Mouse (Mus musculus) lung, embryonic 16.5 days (tissue): ENCODE results near the gene Gm11273. TPM values are rescaled to one million over a fixed set of nuclear protein-coding genes. Genes with fewer than 3 reads are reported as not detected.

Experiments
- ATAC-seq: fragments of 200-750 bp; cut with Nextera tagmentation; 2 replicates; pipeline ENCODE4 v1.8.0; 2017; ENCODE audit warnings: low read depth, mild to moderate bottlenecking, moderate library complexity
- H3K27ac ChIP-seq: fragments of 300-500 bp; sonication (generic); 2 replicates; pipeline ENCODE4 v1.5.1; 2014; ENCODE audit warnings: mild to moderate bottlenecking, control low read depth, low read length
- H3K27me3 ChIP-seq: fragments of 300-500 bp; sonication (generic); 2 replicates; pipeline ENCODE4 v1.6.1; 2014; ENCODE audit warnings: low read depth, low read length, mixed read lengths; ENCODE audit not compliant: control insufficient read depth, insufficient read depth
- H3K36me3 ChIP-seq: fragments of 300-500 bp; sonication (generic); 2 replicates; pipeline ENCODE4 v1.6.1; 2014; ENCODE audit warnings: low read length; ENCODE audit not compliant: control insufficient read depth, insufficient read depth
- H3K4me1 ChIP-seq: fragments of 300-500 bp; sonication (generic); replicated peaks from 2 replicates; pipeline ENCODE4 v1.6.1; 2014; ENCODE audit warnings: low read length, mixed read lengths; ENCODE audit not compliant: control insufficient read depth, insufficient read depth
- H3K4me2 ChIP-seq: fragments of 300-500 bp; sonication (generic); 2 replicates; pipeline ENCODE4 v1.6.1; 2014; ENCODE audit warnings: low read depth, low read length, control low read depth
- H3K4me3 ChIP-seq: fragments of 300-500 bp; sonication (generic); 2 replicates; pipeline ENCODE4 v1.5.1; 2014; ENCODE audit warnings: mild to moderate bottlenecking, low read length, control low read depth
- H3K9ac ChIP-seq: fragments of 300-500 bp; sonication (generic); 2 replicates; pipeline ENCODE4 v1.6.1; 2014; ENCODE audit warnings: low read length, control low read depth
- H3K9me3 ChIP-seq: fragments of 300-500 bp; sonication (generic); 2 replicates; pipeline ENCODE4 v1.6.1; 2016; ENCODE audit warnings: low read length; ENCODE audit not compliant: control insufficient read depth
- WGBS: fragments of 180-500 bp; shearing (Covaris S2); extraction: QIAGEN DNeasy Blood & Tissue Kit; methylation state at CpG from one replicate; pipeline ENCODE4 v1.1.7; 2014; 5-methylcytosine and 5-hydroxymethylcytosine counted together
- polyA plus RNA-seq: library from polyadenylated mRNA; unstranded; fragments of >200 nt; fragmentation: Nextera tagmentation; extraction: Ambion mirVana; gene quantifications from 2 replicates; pipeline ENCODE4 v1.2.1, GENCODE M21; 2015

The Gm11273 gene
- polyA plus RNA-seq, 1 experiment from 2014 or later = 5.8 TPM

DNA sequence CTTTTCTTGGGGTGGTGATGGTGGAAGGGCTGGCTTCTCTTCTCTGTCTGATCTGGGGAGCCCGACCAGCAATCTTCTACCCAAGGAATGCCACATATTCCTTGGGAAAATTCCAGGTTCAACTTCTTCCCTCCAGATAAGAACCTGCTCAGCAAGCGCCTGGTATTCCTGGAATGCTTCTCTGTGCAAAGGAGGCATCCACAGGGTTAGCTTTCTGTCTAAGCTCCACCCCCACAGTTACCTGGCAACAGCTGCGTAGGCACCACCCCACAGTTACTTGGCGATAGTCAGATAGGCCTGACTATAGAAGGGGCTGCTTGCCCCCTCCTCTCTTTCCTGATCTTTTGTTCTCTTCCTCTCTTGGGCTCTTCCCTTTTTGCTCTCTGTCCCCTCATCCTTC lies 44.9 kb downstream of the Gm11273 start:
- H3K9ac ChIP-seq = no peak overlapping the region
- 6% methylated on average over 4 of the region's 4 CpGs for WGBS
- peak overlapping the region; percentile 70 for H3K27ac ChIP-seq
- peak; percentile 90 for ATAC-seq
- no peak overlapping the region for H3K4me2 ChIP-seq
- no peaks in the 10 kb centered on the region for H3K27me3 ChIP-seq
- H3K4me1 ChIP-seq = peaks cover 10% of the 10 kb centered on the region
- H3K36me3 ChIP-seq = no peaks in the 10 kb centered on the region
- no peaks in the 10 kb centered on the region for H3K9me3 ChIP-seq
- H3K4me3 ChIP-seq = no peak overlapping the region

DNA sequence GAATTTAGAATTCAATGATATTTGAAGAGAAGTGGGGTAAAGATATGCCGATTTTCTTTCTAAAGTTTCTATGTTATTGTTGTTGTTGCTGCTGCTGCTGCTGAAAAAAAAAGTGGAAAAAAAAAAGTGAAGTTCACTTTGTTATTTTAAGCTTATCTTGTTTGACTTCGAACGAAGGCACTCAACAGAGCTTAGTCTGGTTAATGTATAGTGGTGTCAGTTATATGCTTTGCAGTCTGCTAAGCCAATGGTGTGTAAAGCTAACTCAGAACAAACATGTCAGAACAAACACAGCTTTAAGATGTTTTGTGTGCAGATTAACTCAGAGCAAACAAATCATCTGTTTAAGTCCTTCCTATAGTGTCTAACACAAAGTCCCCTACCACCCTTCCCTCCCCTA lies 47.1 kb downstream of the Gm11273 start:
- no peaks in the 10 kb centered on the region for H3K27me3 ChIP-seq
- peak overlapping the region; percentile 27; the same call in 1 of the 2 replicates for H3K27ac ChIP-seq
- WGBS = 49% methylated on average over 3 of the region's 3 CpGs
- H3K4me2 ChIP-seq = peak overlapping the region; percentile 87; the same call in 1 of the 2 replicates
- H3K9me3 ChIP-seq = no peaks in the 10 kb centered on the region
- ATAC-seq = no peak
- peaks cover 10% of the 10 kb centered on the region for H3K4me1 ChIP-seq
- H3K36me3 ChIP-seq = peaks cover 3% of the 10 kb centered on the region
- H3K4me3 ChIP-seq = no peak overlapping the region
- no peak overlapping the region for H3K9ac ChIP-seq

DNA sequence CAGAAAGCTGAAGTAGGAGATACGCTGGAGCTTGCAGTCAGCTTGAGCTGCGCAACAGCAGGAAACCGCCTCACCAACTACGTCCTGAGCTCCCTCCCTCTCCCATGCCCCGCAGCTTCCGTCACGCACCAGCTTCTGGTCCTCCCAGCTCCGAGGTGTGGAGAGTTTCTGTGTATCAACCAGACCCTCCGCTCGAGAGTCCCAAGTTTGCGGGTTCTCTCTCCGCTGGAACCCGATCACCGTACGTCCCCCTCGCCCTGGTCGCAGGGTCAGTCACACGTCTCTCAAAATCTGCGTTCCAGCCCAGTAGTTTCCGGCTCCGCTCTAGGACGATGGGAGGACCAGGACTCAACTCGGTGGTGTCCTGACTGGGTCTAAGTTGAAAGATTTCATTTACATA lies 47.8 kb downstream of the Gm11273 start, which contains the start of gene Zscan26:
TSS of gene Zscan26 (minus strand) at position 282 of the 400 bp plus-strand sequence.
- Histone ChIP-seq H3K27me3 (no peaks in the 10 kb centered on the region), H3K4me2 (peak within 1 kb of the TSS; percentile 87)

DNA sequence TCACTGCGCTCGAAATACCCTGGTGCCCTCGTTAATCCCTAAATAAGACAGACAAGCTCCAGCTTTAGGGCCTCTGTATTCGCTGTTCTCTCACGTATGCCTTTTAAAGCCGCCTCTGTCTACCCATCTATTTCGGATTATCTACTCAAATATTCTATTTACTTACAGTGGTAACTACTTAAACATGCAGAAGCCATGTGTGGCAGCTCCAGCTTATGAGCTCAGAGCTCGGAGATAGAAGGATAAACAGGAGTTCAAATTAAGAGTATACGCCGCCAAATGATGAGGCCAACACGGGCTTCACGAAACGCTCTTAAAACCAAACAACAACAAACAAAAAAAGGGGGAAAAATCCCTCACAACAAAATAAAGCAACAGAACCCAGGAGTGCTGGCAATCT lies 48.2 kb downstream of the Gm11273 start:
- 2% methylated on average over 13 of the region's 13 CpGs for WGBS
- H3K4me1 ChIP-seq = peaks cover 17% of the 10 kb centered on the region
- H3K9me3 ChIP-seq = no peaks in the 10 kb centered on the region
- peak overlapping the region; percentile 82 for H3K27ac ChIP-seq
- ATAC-seq = no peak
- H3K27me3 ChIP-seq = no peaks in the 10 kb centered on the region
- H3K36me3 ChIP-seq = peaks cover 12% of the 10 kb centered on the region
- peak overlapping the region; percentile 74 for H3K4me3 ChIP-seq
- H3K9ac ChIP-seq = peak overlapping the region; percentile 85
- peak overlapping the region; percentile 87 for H3K4me2 ChIP-seq

More for the DNA sequence above, 47.8 kb downstream of the Gm11273 start, which contains the start of gene Zscan26:
- H3K9me3 ChIP-seq = no peaks in the 10 kb centered on the region
- peaks cover 9% of the 10 kb centered on the region for H3K36me3 ChIP-seq
- peak within 1 kb of the TSS; percentile 74 for H3K4me3 ChIP-seq
- H3K9ac ChIP-seq = peak within 1 kb of the TSS; percentile 85
- peak within 1 kb of the TSS; percentile 82 for H3K27ac ChIP-seq
- H3K4me1 ChIP-seq = peaks cover 16% of the 10 kb centered on the region
- peak; percentile 85 for ATAC-seq
- WGBS = under 1% methylated on average over 23 of the region's 23 CpGs

Other genes with a start within 250 kb of the Gm11273 start
- not detected in 2 replicates for gene Gpx5, start 208.7 kb downstream of the Gm11273 start, polyA plus RNA-seq
- not detected in 2 replicates for gene Gpx6, start 189.3 kb downstream of the Gm11273 start, polyA plus RNA-seq
- not detected in 2 replicates for gene Olfr1367, start 154.5 kb downstream of the Gm11273 start, polyA plus RNA-seq
- 11.5 and 11.7 TPM in 2 replicates for gene Zscan12, start 138.6 kb downstream of the Gm11273 start, polyA plus RNA-seq
- gene Zkscan3, start 98.7 kb downstream of the Gm11273 start, polyA plus RNA-seq = 84.4 and 85.3 TPM in 2 replicates
- gene Pgbd1, start 60.4 kb downstream of the Gm11273 start, polyA plus RNA-seq = 3.3 and 3.7 TPM in 2 replicates
- 35.1 and 39.0 TPM in 2 replicates for gene Zscan26, start 47.7 kb downstream of the Gm11273 start, polyA plus RNA-seq
- gene Nkapl, start 32.9 kb downstream of the Gm11273 start, polyA plus RNA-seq = 3.7 and 4.0 TPM in 2 replicates
- gene Zkscan4, start 22.5 kb downstream of the Gm11273 start, polyA plus RNA-seq = 2.8 and 3.9 TPM in 2 replicates
- gene Gm10065, start 22.0 kb downstream of the Gm11273 start, polyA plus RNA-seq = not detected in 2 replicates
- gene AK157302, start 6.2 kb downstream of the Gm11273 start, polyA plus RNA-seq = 0.80 and 1.4 TPM in 2 replicates
- 5.8 and 6.3 TPM in 2 replicates for gene Zkscan8, start 29.7 kb upstream of the Gm11273 start, polyA plus RNA-seq
- 0.11 and 0.24 TPM in 2 replicates for gene Olfr1366, start 41.4 kb upstream of the Gm11273 start, polyA plus RNA-seq
- gene Olfr1535, start 58.5 kb upstream of the Gm11273 start, polyA plus RNA-seq = 0.04 TPM in 1 of 2 replicates, not detected in the other
- not detected in 2 replicates for gene Olfr1364, start 80.3 kb upstream of the Gm11273 start, polyA plus RNA-seq
- not detected in 2 replicates for gene Olfr1362, start 112.6 kb upstream of the Gm11273 start, polyA plus RNA-seq
- gene Olfr11, start 141.1 kb upstream of the Gm11273 start, polyA plus RNA-seq = not detected in 2 replicates
- not detected in 2 replicates for gene Olfr1361, start 162.0 kb upstream of the Gm11273 start, polyA plus RNA-seq
- gene Olfr1360, start 176.0 kb upstream of the Gm11273 start, polyA plus RNA-seq = not detected in 2 replicates
- not detected in 2 replicates for gene Olfr1359, start 196.7 kb upstream of the Gm11273 start, polyA plus RNA-seq
- 3.4 and 4.5 TPM in 2 replicates for gene Hist1h2bl, start 214.7 kb upstream of the Gm11273 start, polyA plus RNA-seq
- 33.0 and 45.8 TPM in 2 replicates for gene Hist1h2ai, start 215.0 kb upstream of the Gm11273 start, polyA plus RNA-seq
- 13.5 and 20.4 TPM in 2 replicates for gene Hist1h3h, start 216.2 kb upstream of the Gm11273 start, polyA plus RNA-seq
- 4.9 and 5.8 TPM in 2 replicates for gene Hist1h2bm, start 220.6 kb upstream of the Gm11273 start, polyA plus RNA-seq
- 1.3 and 1.4 TPM in 2 replicates for gene Hist1h4j, start 233.6 kb upstream of the Gm11273 start, polyA plus RNA-seq
- 2.0 and 5.4 TPM in 2 replicates for gene Hist1h4k, start 249.1 kb upstream of the Gm11273 start, polyA plus RNA-seq